Mouse (Mus musculus) urinary bladder, postnatal 25 days (tissue): Measurements from ENCODE around the gene Prkcd.

Source experiments
- DNase-seq: peaks from one replicate; pipeline ENCODE4 v3.0.0; 2022; ENCODE audit warnings: low spot score

Prkcd gene

GRCm38 (mm10) chr14:30634418-30634817, 8.4 kb upstream of the Prkcd start:
- DNase-seq: no peak

DNA sequence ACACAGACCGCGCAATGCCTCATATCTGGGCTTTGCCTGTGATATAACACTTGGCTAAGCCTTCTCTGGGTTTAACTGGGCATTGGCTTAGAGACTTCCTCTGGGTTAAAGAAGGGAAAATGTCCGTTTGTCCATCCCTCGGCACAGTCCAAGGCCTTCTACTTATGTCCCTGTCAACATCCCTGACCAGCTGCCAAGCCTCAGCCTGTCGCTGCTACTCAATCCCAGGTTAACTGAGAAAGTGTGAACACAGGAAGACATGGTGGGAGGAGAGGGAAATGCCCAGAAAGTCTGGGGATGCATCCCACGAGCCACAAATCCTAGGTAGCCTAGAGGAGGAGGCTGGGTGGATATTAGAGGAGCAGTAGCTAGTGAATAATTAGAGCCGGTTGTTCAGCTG, 7.7 kb upstream of the Prkcd start:
- DNase-seq: no peak

GRCm38 (mm10) chr14:30631834-30632233, 5.8 kb upstream of the Prkcd start:
- no peak for DNase-seq

GRCm38 (mm10) chr14:30630811-30631576, 5.0 kb upstream of the Prkcd start:
- DNase-seq: peak; percentile 40

GRCm38 (mm10) chr14:30629839-30630238, 3.8 kb upstream of the Prkcd start:
- no peak for DNase-seq

DNA sequence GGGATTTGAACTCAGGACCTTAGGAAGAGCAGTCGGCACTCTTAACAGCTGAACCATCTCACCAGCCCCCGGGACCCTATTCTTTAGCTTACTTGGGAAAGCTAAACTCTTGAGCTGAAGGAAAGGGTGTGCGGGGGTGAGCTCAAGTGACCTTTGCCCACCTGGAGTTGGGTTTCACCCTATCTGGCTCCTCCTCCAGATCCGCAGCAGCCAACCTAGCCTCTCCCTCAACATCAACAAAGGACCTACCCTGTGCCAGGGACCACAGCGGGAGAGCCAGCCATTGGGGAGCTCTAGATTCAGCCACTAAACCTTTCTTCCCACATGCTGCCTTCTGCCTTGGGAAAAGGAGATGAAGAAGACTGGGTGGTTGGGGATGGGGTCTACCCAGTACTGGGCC, 2.2 kb upstream of the Prkcd start:
- no peak for DNase-seq

- no peak for DNase-seq
Measured at GRCm38 (mm10) chr14:30626756-30627742, 1.0 kb upstream of the Prkcd start.

DNA sequence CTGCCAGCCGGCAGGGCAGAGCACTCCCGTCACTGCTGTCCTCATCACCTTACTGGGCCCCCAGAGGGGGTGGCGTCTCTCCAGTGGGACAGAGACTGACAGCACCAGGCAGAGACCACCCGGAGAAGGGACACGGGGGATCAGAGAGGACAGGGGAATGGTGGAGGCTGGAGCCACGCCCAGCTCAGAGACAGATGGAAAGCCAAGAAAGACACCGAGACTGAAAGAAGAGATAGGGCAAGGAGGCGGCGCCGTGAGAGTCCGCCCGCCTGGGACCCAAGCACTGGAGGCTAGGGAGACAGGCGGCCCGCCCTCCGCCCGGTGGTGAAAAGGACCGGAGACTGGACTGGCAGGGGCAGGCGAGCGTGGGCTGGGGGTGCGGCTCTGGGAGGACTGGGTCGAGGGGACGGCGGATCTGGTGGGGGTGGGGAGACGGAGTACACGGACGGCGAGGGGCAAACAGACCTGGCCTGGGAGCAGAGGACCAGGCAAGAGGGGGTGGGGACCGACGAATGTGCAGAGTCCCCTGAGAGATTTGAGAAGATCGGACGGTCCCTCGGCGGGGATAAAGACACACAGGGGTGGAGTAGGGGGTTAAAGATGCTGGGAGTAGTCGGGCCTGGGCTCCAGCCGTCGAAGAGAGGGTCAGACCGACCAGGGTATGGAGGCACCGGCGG, 741 bp downstream of the Prkcd start:
- no peak for DNase-seq

DNA sequence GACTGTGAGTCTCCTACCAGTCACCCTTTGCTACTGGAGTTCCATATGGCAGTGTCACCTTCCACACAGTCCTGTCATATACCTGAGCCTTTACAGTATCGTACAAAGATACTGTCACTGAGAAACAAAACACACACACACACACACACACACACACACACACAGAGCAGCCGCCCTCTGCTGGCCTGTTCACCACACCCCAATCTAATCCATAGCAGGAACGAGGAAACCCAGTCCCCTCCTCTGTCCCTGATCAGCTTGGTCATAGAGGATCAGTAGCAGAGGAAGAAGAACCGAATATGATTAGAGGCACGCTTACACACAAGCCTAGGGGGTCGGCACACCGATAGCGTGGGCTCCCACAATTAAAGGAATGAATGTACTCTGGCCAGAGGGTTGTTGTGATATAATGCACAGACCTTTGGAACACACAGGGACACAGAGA, 1.7 kb downstream of the Prkcd start:
- no peak for DNase-seq

GRCm38 (mm10) chr14:30622556-30622955, 3.5 kb downstream of the Prkcd start:
- no peak for DNase-seq

GRCm38 (mm10) chr14:30622130-30622529, 3.9 kb downstream of the Prkcd start:
- DNase-seq: no peak

- no peak for DNase-seq
Measured at GRCm38 (mm10) chr14:30619982-30620578, 5.9 kb downstream of the Prkcd start.

GRCm38 (mm10) chr14:30618746-30619275, 7.2 kb downstream of the Prkcd start:
- DNase-seq: no peak

DNA sequence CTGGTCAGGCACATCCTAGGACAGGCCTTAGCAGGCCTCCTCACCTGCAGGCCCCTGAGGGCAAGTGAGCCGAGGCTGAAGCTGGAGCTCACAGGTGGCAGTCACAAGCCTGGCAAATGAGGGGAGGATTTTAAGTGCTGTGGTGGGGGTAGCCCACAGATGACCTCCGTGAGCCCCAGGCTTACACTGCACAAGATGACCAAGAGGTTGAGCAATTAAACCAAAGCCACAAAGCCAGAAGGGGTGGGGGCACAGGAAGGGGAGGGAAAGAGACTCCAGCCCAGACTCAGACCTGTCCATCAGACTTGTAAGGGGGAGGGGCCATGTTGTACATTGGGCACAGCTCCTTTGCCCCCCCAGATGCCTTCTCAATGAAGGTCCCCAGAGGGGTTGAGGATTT, 9.3 kb downstream of the Prkcd start:
- no peak for DNase-seq

DNA sequence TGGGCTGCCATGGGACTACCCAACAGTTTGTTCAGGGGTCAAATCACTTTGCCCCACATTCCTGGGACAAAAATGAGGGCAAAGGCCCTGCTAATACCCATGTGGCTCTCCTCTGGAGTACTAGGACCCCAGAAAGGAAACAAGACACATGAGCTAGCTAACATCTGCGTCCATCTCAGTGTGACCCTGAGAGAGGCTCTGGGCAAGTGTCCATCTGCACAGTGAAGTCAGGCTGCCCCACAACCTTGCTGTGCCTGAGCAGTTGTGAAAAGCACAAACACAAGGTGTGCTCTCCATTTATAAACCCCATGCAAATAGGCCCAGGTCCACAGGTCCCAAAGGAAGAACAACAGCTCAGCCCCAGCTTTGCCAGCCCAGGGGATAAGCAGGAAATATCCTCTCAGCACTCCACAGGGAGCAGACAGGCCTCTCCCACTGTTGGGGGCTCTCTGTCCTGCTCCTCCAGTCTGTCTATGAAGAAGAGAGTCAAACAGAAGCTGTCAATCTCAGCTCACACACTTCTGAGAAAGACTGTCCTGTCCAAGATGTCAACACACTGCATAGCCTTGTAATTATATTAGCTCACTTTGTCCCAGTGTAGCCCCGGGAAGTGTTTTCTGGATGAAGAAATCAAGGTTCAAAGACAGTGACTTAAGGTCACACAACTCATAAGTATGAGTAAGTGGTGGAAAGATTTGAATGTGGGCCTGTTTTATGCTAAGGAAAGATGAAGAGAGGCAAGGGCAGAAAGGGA, 12.9 kb downstream of the Prkcd start:
- DNase-seq: no peak

GRCm38 (mm10) chr14:30612523-30612922, 13.5 kb downstream of the Prkcd start:
- peak; percentile 94 for DNase-seq

DNA sequence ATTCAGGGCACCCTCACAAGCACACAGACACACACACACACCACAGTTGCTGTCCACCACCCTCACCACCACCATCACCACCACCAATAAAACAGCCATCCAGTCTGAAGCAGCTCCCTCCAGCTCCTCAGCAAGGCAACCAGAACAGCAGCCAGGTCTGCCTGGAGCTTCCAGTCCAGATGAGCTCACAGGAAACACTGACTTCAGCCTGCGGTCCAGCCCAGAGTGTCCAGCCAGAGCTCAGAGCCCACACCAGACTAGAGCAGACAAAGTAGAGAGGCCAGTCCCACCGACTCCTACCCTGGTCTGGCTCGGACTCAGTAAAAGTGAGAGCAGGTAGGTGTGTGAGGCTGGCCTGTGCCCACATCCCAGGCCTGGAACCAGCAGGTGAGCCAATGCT, 15.1 kb downstream of the Prkcd start:
- DNase-seq: no peak

DNA sequence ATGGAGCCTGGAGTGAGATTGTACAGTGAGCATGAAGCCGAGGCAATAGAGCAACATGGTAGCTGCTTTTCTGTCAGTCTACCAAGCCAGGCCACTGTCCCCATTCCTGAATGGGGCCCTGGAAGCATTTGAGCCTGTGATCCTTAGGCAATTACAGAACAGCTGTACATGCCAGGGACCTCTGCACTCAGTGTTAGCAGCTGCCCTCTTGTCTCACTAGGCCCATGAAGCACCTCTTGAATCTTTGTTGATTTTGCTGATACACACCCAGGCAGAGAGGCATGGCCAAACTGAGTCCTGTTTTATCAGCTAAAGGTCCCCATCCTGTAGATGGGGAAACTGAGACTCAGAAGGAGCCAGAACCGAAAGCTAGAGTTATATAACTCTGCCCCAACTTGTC, 15.7 kb downstream of the Prkcd start:
- DNase-seq: no peak

GRCm38 (mm10) chr14:30609499-30609898, 16.5 kb downstream of the Prkcd start:
- no peak for DNase-seq

GRCm38 (mm10) chr14:30608176-30608575, 17.8 kb downstream of the Prkcd start:
- DNase-seq: no peak

GRCm38 (mm10) chr14:30607696-30608095, 18.3 kb downstream of the Prkcd start:
- DNase-seq: no peak
